Mouse (Mus musculus) ES-E14 (cell line): ENCODE measurements at regions not wholly inside any gene's neighbourhood (a gene's known extent, or its start where the extent isn't known, plus 50 kb on each side); places are given as distances from the start of the nearest gene placed in this dataset.

Source experiments
- ZC3H11A ChIP-seq: IDR thresholded peaks from 2 replicates; pipeline ENCODE4 v1.6.1; 2012; ENCODE audit warnings: low read depth, mild to moderate bottlenecking, inconsistent platforms, low read length, borderline replicate concordance
- ZNF384 ChIP-seq: IDR thresholded peaks from 2 replicates; pipeline ENCODE4 v1.6.1; 2012; ENCODE audit warnings: low read depth, low read length, inconsistent platforms

DNA sequence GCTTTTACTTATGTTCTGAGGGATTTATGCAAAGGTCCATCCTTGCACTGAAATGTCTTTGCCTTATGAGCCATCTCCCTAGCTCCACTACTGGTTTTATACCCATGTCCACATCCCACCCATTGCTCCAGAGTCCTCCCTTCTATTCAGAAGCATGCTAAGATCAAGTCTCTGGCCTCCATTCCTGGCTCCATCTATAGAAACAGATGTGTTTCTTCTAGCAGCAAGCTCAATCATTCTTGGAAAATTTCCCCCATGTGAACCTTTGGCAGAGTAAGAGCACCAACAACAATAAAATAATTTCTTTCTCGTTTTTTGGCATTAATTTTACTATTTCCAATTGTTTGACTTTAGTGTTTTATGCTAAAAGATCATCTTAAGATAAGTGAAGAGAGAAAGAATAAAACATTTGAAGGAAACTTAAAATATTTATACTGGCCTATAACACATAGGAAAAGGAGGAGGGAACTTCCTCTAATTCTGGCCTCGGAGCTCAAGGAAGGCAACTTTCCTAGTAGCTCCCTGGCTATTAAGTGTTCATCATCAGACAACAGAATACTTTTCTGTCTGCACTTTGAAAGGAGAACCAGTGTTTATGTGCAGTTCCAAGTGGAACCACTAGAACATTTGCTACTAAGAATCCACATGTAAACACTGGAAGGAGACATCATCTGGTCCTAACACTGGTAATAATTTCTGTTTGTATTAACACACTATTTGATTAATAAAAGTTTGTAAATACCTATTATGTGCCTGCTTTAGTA, 171.8 kb downstream of the Fbxo8 start:
- no peak for TF ChIP-seq ZNF384
- no peak for TF ChIP-seq ZC3H11A
